ENCODE assay signal across 8 mouse cellular contexts in the genomic region with DNA sequence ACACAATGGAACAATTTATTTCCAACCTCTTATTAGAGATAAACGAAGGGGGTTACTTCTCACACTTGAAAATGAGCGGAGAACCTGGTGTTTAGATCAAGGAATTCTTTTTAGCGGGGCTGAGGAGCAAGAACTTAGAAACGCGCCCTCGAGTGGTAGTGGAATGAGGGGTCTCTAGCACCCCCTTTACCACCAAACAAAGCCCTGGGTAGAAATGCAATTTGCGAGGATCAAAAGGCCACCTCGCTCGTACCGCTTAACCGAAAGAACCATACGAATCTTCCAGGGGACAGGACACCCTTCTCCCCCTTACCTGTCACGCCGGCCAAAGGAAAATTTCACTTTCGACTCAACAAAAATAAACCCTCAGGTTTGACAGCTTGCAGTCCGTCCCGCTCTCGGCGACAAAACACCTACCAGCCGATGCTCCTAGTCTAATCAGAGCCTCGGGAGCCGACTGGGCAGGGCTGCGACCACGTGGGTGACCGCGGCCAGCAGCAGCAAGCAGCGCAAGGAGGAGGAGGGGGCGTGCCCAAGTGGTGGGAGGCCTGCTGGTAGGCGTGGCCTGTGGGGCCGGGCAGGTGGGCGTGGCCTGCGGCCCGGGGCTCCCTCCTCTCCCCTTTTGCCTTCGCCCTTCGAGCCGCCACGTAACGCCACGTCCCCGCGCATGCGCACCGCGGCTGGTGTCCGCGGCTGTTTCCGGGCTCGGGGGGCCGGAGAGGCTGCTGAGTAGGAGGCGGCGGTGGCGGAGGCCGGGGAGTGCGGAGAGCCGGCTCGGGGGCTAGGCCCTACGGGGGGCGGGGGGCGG. TPM values are rescaled to one million over a fixed set of nuclear protein-coding genes. Genes with fewer than 3 reads are reported as not detected.
A peak's percentile ranks its signal among the peaks of the same experiment; 100 is the strongest.
DNase-seq lines count a peak whose midpoint lies in the region; ATAC-seq and TF ChIP-seq lines count a peak whose summit lies in the region.

A gene (plus strand): TSS at position 700 of the 808 bp plus-strand sequence.

- ATAC-seq in erythroid progenitor cell, adult 5-6 weeks (replicated peaks; ENCODE audit: low FRiP score, poor library complexity, severe bottlenecking), result peak; percentile 94
- peak; percentile 99 for ATAC-seq in heart, embryonic 12.5 days (ENCODE audit: insufficient number of reproducible peaks, low FRiP score)
- ATAC-seq in kidney, postnatal 0 days (replicated peaks; ENCODE audit: low FRiP score, low read depth), result peak; percentile 97
- peak; percentile 94 for ATAC-seq in liver, embryonic 11.5 days (replicated peaks; ENCODE audit: low FRiP score)
- peak; percentile 97 for ATAC-seq in stomach, embryonic 14.5 days (ENCODE audit: insufficient number of reproducible peaks, insufficient read depth, low FRiP score, low read depth)

- peak; percentile 19; the same call in 1 of the 2 replicates for TF ChIP-seq CTCF in kidney, postnatal 0 days (IDR thresholded peaks at IDR 0.05; ENCODE audit: low read depth)

- peak within 1 kb of the TSS; percentile 94 for H3K9ac ChIP-seq in heart, embryonic 12.5 days
- H3K9ac ChIP-seq in kidney, postnatal 0 days (ENCODE audit: low read depth, low read length), result peak within 1 kb of the TSS; percentile 82
- H3K9ac ChIP-seq in liver, embryonic 11.5 days (ENCODE audit: low read depth, low read length), result peak within 1 kb of the TSS; percentile 85
- peak within 1 kb of the TSS; percentile 76 for H3K9ac ChIP-seq in stomach, embryonic 14.5 days (replicated peaks; ENCODE audit: low read depth, low read length)

- H3K27ac ChIP-seq in heart, embryonic 12.5 days (ENCODE audit: poor library complexity, severe bottlenecking), result peak within 1 kb of the TSS; percentile 86
- peak within 1 kb of the TSS; percentile 77 for H3K27ac ChIP-seq in kidney, postnatal 0 days
- 0 out of 2 replicates have a peak within 1 kb of the TSS, but pooled peaks have one; percentile 30 for H3K27ac ChIP-seq in liver, embryonic 11.5 days (ENCODE audit: low read depth, low read length)
- peak within 1 kb of the TSS; percentile 1; the same call in 1 of the 2 replicates for H3K27ac ChIP-seq in stomach, embryonic 14.5 days (ENCODE audit: low read length)

- H3K27me3 ChIP-seq in heart, embryonic 12.5 days (replicated peaks), result no peaks in the 10 kb centered on the region
- H3K27me3 ChIP-seq in kidney, postnatal 0 days (ENCODE audit: insufficient read depth, low read length), result no peaks in the 10 kb centered on the region
- no peaks in the 10 kb centered on the region for H3K27me3 ChIP-seq in liver, embryonic 11.5 days (replicated peaks; ENCODE audit: control insufficient read depth, insufficient read depth, low read length)
- no peaks in the 10 kb centered on the region for H3K27me3 ChIP-seq in stomach, embryonic 14.5 days (ENCODE audit: control insufficient read depth, insufficient read depth, low read length)

- no peaks in the 10 kb centered on the region for H3K36me3 ChIP-seq in heart, embryonic 12.5 days
- H3K36me3 ChIP-seq in kidney, postnatal 0 days (ENCODE audit: insufficient read depth, low read length), result no peaks in the 10 kb centered on the region
- H3K36me3 ChIP-seq in liver, embryonic 11.5 days (ENCODE audit: control insufficient read depth, insufficient read depth, low read length), result no peaks in the 10 kb centered on the region
- no peaks in the 10 kb centered on the region for H3K36me3 ChIP-seq in stomach, embryonic 14.5 days (ENCODE audit: control insufficient read depth, insufficient read depth, low read length)

- 1% methylated on average over 44 of the region's 59 CpGs for WGBS in heart, embryonic 12.5 days
- 1% methylated on average over 51 of the region's 59 CpGs for WGBS in kidney, postnatal 0 days
- under 1% methylated on average over 55 of the region's 59 CpGs for WGBS in liver, embryonic 11.5 days
- 1% methylated on average over 50 of the region's 59 CpGs for WGBS in stomach, embryonic 14.5 days

- peak within 1 kb of the TSS; percentile 97 for H3K4me3 ChIP-seq in heart, embryonic 12.5 days
- H3K4me3 ChIP-seq in kidney, postnatal 0 days (replicated peaks; ENCODE audit: low read depth, low read length), result peak within 1 kb of the TSS; percentile 74
- H3K4me3 ChIP-seq in liver, embryonic 11.5 days (ENCODE audit: low read depth, low read length), result peak within 1 kb of the TSS; percentile 76
- H3K4me3 ChIP-seq in stomach, embryonic 14.5 days (ENCODE audit: low read depth, low read length), result peak within 1 kb of the TSS; percentile 75

- peak; percentile 98 for DNase-seq in CD4-positive helper T cell, adult 2 months (ENCODE audit: low read depth, low spot score)
- DNase-seq in brain, embryonic 18.5 days (ENCODE audit: low read depth, low spot score), result peak; percentile 92
- DNase-seq in kidney, postnatal 0 days (ENCODE audit: low spot score), result peak; percentile 99
- DNase-seq in liver, embryonic 11.5 days (ENCODE audit: low spot score), result peak; percentile 100
- DNase-seq in naive thymus-derived CD4-positive, alpha-beta T cell, adult 2 months (ENCODE audit: low read depth), result peak; percentile 98

- H3K9me3 ChIP-seq in heart, embryonic 12.5 days (replicated peaks), result no peaks in the 10 kb centered on the region
- no peaks in the 10 kb centered on the region for H3K9me3 ChIP-seq in kidney, postnatal 0 days (replicated peaks; ENCODE audit: low read length)
- H3K9me3 ChIP-seq in liver, embryonic 11.5 days (ENCODE audit: control insufficient read depth, low read length), result no peaks in the 10 kb centered on the region
- H3K9me3 ChIP-seq in stomach, embryonic 14.5 days (ENCODE audit: control insufficient read depth, low read depth, low read length), result no peaks in the 10 kb centered on the region

- peak within 1 kb of the TSS; percentile 86 for H3K4me2 ChIP-seq in heart, embryonic 12.5 days
- peak within 1 kb of the TSS; percentile 92 for H3K4me2 ChIP-seq in kidney, postnatal 0 days (ENCODE audit: low read length)
- H3K4me2 ChIP-seq in liver, embryonic 11.5 days, result peak within 1 kb of the TSS; percentile 94
- peak within 1 kb of the TSS; percentile 80 for H3K4me2 ChIP-seq in stomach, embryonic 14.5 days (replicated peaks; ENCODE audit: low read depth, low read length)

- peaks cover 27% of the 10 kb centered on the region for H3K4me1 ChIP-seq in heart, embryonic 12.5 days (replicated peaks)
- peaks cover 14% of the 10 kb centered on the region; the same call in 1 of the 2 replicates for H3K4me1 ChIP-seq in kidney, postnatal 0 days (replicated peaks; ENCODE audit: insufficient read depth, low read length)
- peaks cover 18% of the 10 kb centered on the region for H3K4me1 ChIP-seq in liver, embryonic 11.5 days (replicated peaks; ENCODE audit: control insufficient read depth, insufficient read depth, low read length)
- H3K4me1 ChIP-seq in stomach, embryonic 14.5 days (ENCODE audit: control insufficient read depth, insufficient read depth, low read length), result peaks cover 21% of the 10 kb centered on the region; the same call in 1 of the 2 replicates

RNA-seq across cellular contexts. Expression of the gene that starts here (rescaled TPM):
- total RNA-seq in erythroid progenitor cell, adult 5-6 weeks (2015; ENCODE audit: low replicate concordance), result 28.5 and 44.9 TPM in 2 replicates
- 20.8 and 36.7 TPM in 2 replicates for total RNA-seq in erythroid progenitor cell, adult 5-6 weeks (2017; ENCODE audit: low replicate concordance)
- polyA plus RNA-seq in heart, embryonic 12.5 days (2016; fragmentation: Nextera tagmentation; extraction: Ambion mirVana), result 39.9 and 41.9 TPM in 2 replicates
- 36.1 and 38.4 TPM in 2 replicates for polyA plus RNA-seq in kidney, postnatal 0 days (2015; fragmentation: Nextera tagmentation; extraction: Ambion mirVana)
- 24.1 and 26.9 TPM in 2 replicates for polyA plus RNA-seq in liver, embryonic 11.5 days (2014; fragmentation: Nextera tagmentation; extraction: Ambion mirVana)
- 34.7 and 35.8 TPM in 2 replicates for polyA plus RNA-seq in stomach, embryonic 14.5 days (2014; fragmentation: Nextera tagmentation; extraction: Ambion mirVana)

Comparison
In these comparisons a context has a peak if more than half of its experiments do, and no peak if none do; other contexts are left out.
1. Peak in every context shown above with its lines: DNase-seq, ATAC-seq, H3K4me3 ChIP-seq and H3K27ac ChIP-seq.
2. H3K27ac ChIP-seq: peak in every context shown above with its lines; median percentile 86 in heart, embryonic 12.5 days; 77 in kidney, postnatal 0 days; 30 in liver, embryonic 11.5 days; 1 in stomach, embryonic 14.5 days.